Mouse (Mus musculus) hindbrain, postnatal 0 days (tissue): Measurements from ENCODE around the gene Hk2. TPM values are rescaled to one million over a fixed set of nuclear protein-coding genes. Genes with fewer than 3 reads are reported as not detected.
"Not testable (repeated sequence)": the region's sequence is repeated elsewhere in the genome, so short reads cannot be mapped to it uniquely, and the experiment has no call there.

ENCODE experiments used
- ATAC-seq: fragments of 200-750 bp; cut with Nextera tagmentation; 2 replicates; pipeline ENCODE4 v1.8.0; 2017; ENCODE audit warnings: mild to moderate bottlenecking, moderate TSS enrichment, moderate library complexity
- DNase-seq: peaks from one replicate; pipeline ENCODE4 v3.0.0-alpha.2; 2015; ENCODE audit warnings: low spot score
- H3K27ac ChIP-seq: fragments of 300-500 bp; sonication (generic); 2 replicates; pipeline ENCODE4 v1.5.1; 2014; ENCODE audit warnings: mild to moderate bottlenecking
- H3K27me3 ChIP-seq: fragments of 300-500 bp; sonication (generic); 2 replicates; pipeline ENCODE4 v1.6.1; 2014; ENCODE audit warnings: low read length, mixed read lengths; ENCODE audit not compliant: insufficient read depth
- H3K36me3 ChIP-seq: fragments of 300-500 bp; sonication (generic); 2 replicates; pipeline ENCODE4 v1.6.1; 2014; ENCODE audit warnings: low read length, mixed read lengths; ENCODE audit not compliant: insufficient read depth
- H3K4me1 ChIP-seq: fragments of 300-500 bp; sonication (generic); 2 replicates; pipeline ENCODE4 v1.6.1; 2014; ENCODE audit warnings: antibody characterized with exemption, low read length, mixed read lengths; ENCODE audit not compliant: insufficient read depth
- H3K4me2 ChIP-seq: fragments of 300-500 bp; sonication (generic); 2 replicates; pipeline ENCODE4 v1.6.1; 2014; ENCODE audit warnings: low read depth, mild to moderate bottlenecking, low read length, moderate library complexity, mixed read lengths
- H3K4me3 ChIP-seq: fragments of 300-500 bp; sonication (generic); 2 replicates; pipeline ENCODE4 v1.5.1; 2014; ENCODE audit warnings: low read length
- H3K9ac ChIP-seq: fragments of 300-500 bp; sonication (generic); replicated peaks from 2 replicates; pipeline ENCODE4 v1.6.1; 2014; ENCODE audit warnings: mild to moderate bottlenecking, low read length, moderate library complexity, mixed read lengths
- H3K9me3 ChIP-seq: fragments of 300-500 bp; sonication (generic); 2 replicates; pipeline ENCODE4 v1.6.1; 2016; ENCODE audit warnings: low read length, mixed read lengths
- CTCF ChIP-seq: IDR thresholded peaks from 2 replicates; pipeline ENCODE4 v1.5.1; 2016; ENCODE audit warnings: antibody characterized with exemption, control low read depth, low read depth
- WGBS: fragments of 180-500 bp; shearing (Covaris S2); extraction: QIAGEN DNeasy Blood & Tissue Kit; methylation state at CpG from one replicate; pipeline ENCODE4 v1.1.7; 2014; 5-methylcytosine and 5-hydroxymethylcytosine counted together
- polyA plus RNA-seq: library from polyadenylated mRNA; unstranded; fragments of >200 nt; fragmentation: Nextera tagmentation; extraction: Ambion mirVana; gene quantifications from 2 replicates; pipeline ENCODE4 v1.2.1, GENCODE M21; 2015
- total RNA-seq: library from RNA; depleted of rRNA; stranded (reverse); fragments of >200 nt; gene quantifications from 2 replicates; pipeline ENCODE4 v1.2.3, GENCODE M21; 2014

Gene Hk2
- total and polyA plus RNA-seq, 2 experiments from 2014 or later: 3.6 to 6.0 TPM

DNA sequence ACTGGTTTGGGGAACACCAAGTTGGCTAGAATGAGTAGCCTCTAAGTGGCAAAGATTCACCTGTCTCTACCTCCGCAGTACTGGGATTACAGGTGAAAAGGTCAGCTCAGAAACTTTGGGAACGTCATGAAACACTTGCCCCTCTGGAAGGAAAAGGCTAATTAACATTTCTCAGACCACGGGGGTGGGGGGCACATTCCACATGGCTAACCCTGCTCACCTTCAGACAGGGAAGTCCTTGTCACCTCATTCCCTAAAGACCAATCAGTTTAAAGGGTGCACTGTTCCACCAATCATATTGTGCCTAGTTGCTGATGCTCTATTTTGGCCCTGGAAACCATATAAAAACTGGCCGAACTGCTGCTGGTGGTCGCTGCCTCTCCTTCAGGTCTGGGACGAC is 73.0 kb downstream of the Hk2 start:
- no peak for ATAC-seq
- Histone ChIP-seq H3K27ac (no peak overlapping the region), H3K36me3 (no peaks in the 10 kb centered on the region), H3K9ac (no peak overlapping the region), H3K4me3 (no peak overlapping the region), H3K4me1 (peaks cover 3% of the 10 kb centered on the region; the same call in 1 of the 2 replicates), H3K4me2 (no peak overlapping the region), H3K9me3 (no peaks in the 10 kb centered on the region), H3K27me3 (no peaks in the 10 kb centered on the region)
- WGBS: 81% methylated on average over 6 of the region's 6 CpGs
- no peak for TF ChIP-seq CTCF
- no peak for DNase-seq

GRCm38 (mm10) chr6:82699831-82700230 is 74.4 kb downstream of the Hk2 start:
- WGBS: 10% methylated on average over 5 of the region's 5 CpGs
- Histone ChIP-seq H3K4me2 (no peak overlapping the region), H3K9me3 (no peaks in the 10 kb centered on the region), H3K36me3 (no peaks in the 10 kb centered on the region), H3K27me3 (no peaks in the 10 kb centered on the region), H3K4me3 (no peak overlapping the region), H3K27ac (no peak overlapping the region), H3K4me1 (peaks cover 3% of the 10 kb centered on the region; the same call in 1 of the 2 replicates), H3K9ac (no peak overlapping the region)
- peak; percentile 65 for DNase-seq
- peak; percentile 76 for ATAC-seq
- no peak for TF ChIP-seq CTCF

- Histone ChIP-seq H3K9ac (no peak overlapping the region), H3K4me1 (peaks cover 3% of the 10 kb centered on the region; the same call in 1 of the 2 replicates), H3K9me3 (no peaks in the 10 kb centered on the region), H3K4me3 (no peak overlapping the region), H3K27me3 (no peaks in the 10 kb centered on the region), H3K36me3 (no peaks in the 10 kb centered on the region), H3K4me2 (no peak overlapping the region), H3K27ac (no peak overlapping the region)
- WGBS: 97% methylated on average over 3 of the region's 3 CpGs
- no peak for TF ChIP-seq CTCF
- DNase-seq (no peak), ATAC-seq (no peak)
These were observed 77.5 kb downstream of the Hk2 start for GRCm38 (mm10) chr6:82696736-82697135.

GRCm38 (mm10) chr6:82694668-82695067 is 79.6 kb downstream of the Hk2 start:
- Histone ChIP-seq H3K36me3 (no peaks in the 10 kb centered on the region), H3K9me3 (no peaks in the 10 kb centered on the region), H3K4me1 (peaks cover under 1% of the 10 kb centered on the region; the same call in 1 of the 2 replicates), H3K9ac (no peak overlapping the region), H3K27me3 (no peaks in the 10 kb centered on the region), H3K27ac (no peak overlapping the region), H3K4me2 (peak overlapping the region; percentile 14; the same call in 1 of the 2 replicates), H3K4me3 (no peak overlapping the region)
- ATAC-seq (no peak), DNase-seq (no peak)
- 36% methylated on average over 13 of the region's 13 CpGs for WGBS
- TF ChIP-seq CTCF: no peak

DNA sequence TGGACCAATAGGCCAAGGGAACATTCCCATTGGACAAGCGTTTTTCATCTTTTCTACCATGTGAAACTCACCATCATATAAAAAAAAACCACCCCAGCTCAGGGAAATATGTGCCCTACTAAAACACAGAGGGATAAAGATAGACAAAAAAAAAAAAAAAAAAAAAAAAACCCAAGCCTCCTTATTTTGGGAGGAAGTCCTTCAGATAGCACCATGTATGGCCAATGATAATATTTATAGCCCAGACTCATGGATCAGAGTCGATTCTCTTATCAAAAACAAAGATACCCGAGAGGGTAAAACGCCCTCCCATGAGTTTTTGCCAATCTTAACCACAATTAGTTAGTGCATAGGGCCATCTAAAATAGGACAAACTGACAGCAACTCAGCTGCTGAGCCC is 84.8 kb downstream of the Hk2 start:
- Histone ChIP-seq H3K4me2 (no peak overlapping the region), H3K27me3 (no peaks in the 10 kb centered on the region), H3K27ac (no peak overlapping the region), H3K9me3 (no peaks in the 10 kb centered on the region), H3K9ac (no peak overlapping the region), H3K36me3 (no peaks in the 10 kb centered on the region), H3K4me3 (no peak overlapping the region), H3K4me1 (no peaks in the 10 kb centered on the region)
- no peak for TF ChIP-seq CTCF
- DNase-seq (no peak), ATAC-seq (no peak)
- 95% methylated on average over 4 of the region's 4 CpGs for WGBS

- not testable (repeated sequence) for H3K9ac ChIP-seq, ATAC-seq, H3K27me3 ChIP-seq, H3K4me3 ChIP-seq, H3K4me1 ChIP-seq, DNase-seq, H3K36me3 ChIP-seq, H3K4me2 ChIP-seq, H3K9me3 ChIP-seq, H3K27ac ChIP-seq
- WGBS: 36% methylated on average over 5 of the region's 5 CpGs
These were observed 85.7 kb downstream of the Hk2 start for GRCm38 (mm10) chr6:82688586-82688985.

DNA sequence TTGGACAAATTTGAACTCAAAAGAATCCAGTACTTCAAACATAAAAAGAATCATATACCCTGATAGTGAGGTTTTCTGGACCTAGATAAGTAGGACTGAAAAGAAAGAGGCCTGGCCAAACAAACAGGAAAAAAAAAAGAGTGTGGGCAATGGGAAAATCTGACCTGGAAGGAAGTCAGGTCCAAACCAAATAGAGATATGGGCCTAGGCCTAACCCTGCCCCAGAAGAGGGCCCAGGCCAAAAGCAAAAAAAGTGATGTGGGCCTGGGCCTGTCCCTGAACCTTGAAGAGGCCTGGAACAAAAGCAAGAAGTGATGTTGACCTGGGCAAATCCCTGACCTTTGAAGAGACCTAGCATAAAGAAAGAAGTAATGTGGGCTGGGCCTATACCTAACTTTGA is 90.1 kb downstream of the Hk2 start:
- Histone ChIP-seq H3K4me2 (no peak overlapping the region), H3K9ac (no peak overlapping the region), H3K27me3 (no peaks in the 10 kb centered on the region), H3K27ac (no peak overlapping the region), H3K36me3 (no peaks in the 10 kb centered on the region), H3K4me1 (no peaks in the 10 kb centered on the region), H3K9me3 (no peaks in the 10 kb centered on the region), H3K4me3 (no peak overlapping the region)
- DNase-seq (no peak), ATAC-seq (no peak)
- TF ChIP-seq CTCF: no peak

- DNase-seq, H3K9ac ChIP-seq, H3K27me3 ChIP-seq, H3K4me2 ChIP-seq, H3K4me1 ChIP-seq, H3K27ac ChIP-seq, H3K4me3 ChIP-seq, ATAC-seq, H3K9me3 ChIP-seq, H3K36me3 ChIP-seq: not testable (repeated sequence)
- WGBS: 80% methylated on average over 2 of the region's 2 CpGs
These were observed 95.0 kb downstream of the Hk2 start for GRCm38 (mm10) chr6:82679286-82679685.
